Mouse (Mus musculus) limb, embryonic 12.5 days (tissue): ENCODE measurements around the gene Ankrd23. TPM values are rescaled to one million over a fixed set of nuclear protein-coding genes. Genes with fewer than 3 reads are reported as not detected.
A peak's percentile ranks its signal among the peaks of the same experiment; 100 is the strongest.
"Not testable (repeated sequence)": the region's sequence is repeated elsewhere in the genome, so short reads cannot be mapped to it uniquely, and the experiment has no call there.

Experiments used
- ATAC-seq: fragments of 200-750 bp; cut with Nextera tagmentation; 2 replicates; pipeline ENCODE4 v1.8.0; 2017; ENCODE audit warnings: low read depth, moderate TSS enrichment; ENCODE audit not compliant: insufficient number of reproducible peaks, insufficient read depth, low FRiP score, low TSS enrichment
- H3K27ac ChIP-seq: fragments of 300-500 bp; sonication (generic); 2 replicates; pipeline ENCODE4 v1.5.1; 2016; ENCODE audit warnings: mild to moderate bottlenecking, moderate library complexity
- H3K27me3 ChIP-seq: fragments of 300-500 bp; sonication (generic); 2 replicates; pipeline ENCODE4 v1.6.1; 2016; ENCODE audit warnings: mild to moderate bottlenecking, moderate library complexity
- H3K36me3 ChIP-seq: fragments of 300-500 bp; sonication (generic); 2 replicates; pipeline ENCODE4 v1.6.1; 2016; ENCODE audit warnings: mild to moderate bottlenecking, moderate library complexity
- H3K4me1 ChIP-seq: fragments of 300-500 bp; sonication (generic); replicated peaks from 2 replicates; pipeline ENCODE4 v1.6.1; 2016
- H3K4me2 ChIP-seq: fragments of 300-500 bp; sonication (generic); 2 replicates; pipeline ENCODE4 v1.6.1; 2016; ENCODE audit warnings: mild to moderate bottlenecking, moderate library complexity
- H3K4me3 ChIP-seq: fragments of 300-500 bp; sonication (generic); replicated peaks from 2 replicates; pipeline ENCODE4 v1.5.1; 2016; ENCODE audit warnings: mild to moderate bottlenecking
- H3K9ac ChIP-seq: fragments of 300-500 bp; sonication (generic); replicated peaks from 2 replicates; pipeline ENCODE4 v1.6.1; 2016; ENCODE audit warnings: mild to moderate bottlenecking, moderate library complexity
- H3K9me3 ChIP-seq: fragments of 300-500 bp; sonication (generic); 2 replicates; pipeline ENCODE4 v1.6.1; 2016; ENCODE audit warnings: mild to moderate bottlenecking, moderate library complexity
- WGBS: fragments of 180-500 bp; shearing (Covaris S2); methylation state at CpG from one replicate; pipeline ENCODE4 v1.1.7; 2016; 5-methylcytosine and 5-hydroxymethylcytosine counted together
- polyA plus RNA-seq: library from polyadenylated mRNA; unstranded; fragments of >200 nt; fragmentation: Nextera tagmentation; extraction: Ambion mirVana; gene quantifications from 2 replicates; pipeline ENCODE4 v1.2.1, GENCODE M21; 2016

Gene Ankrd23
- 18.5 and 19.0 TPM in 2 replicates for polyA plus RNA-seq

- H3K4me1 ChIP-seq, H3K4me2 ChIP-seq, H3K27ac ChIP-seq, H3K9ac ChIP-seq, ATAC-seq, H3K4me3 ChIP-seq, H3K9me3 ChIP-seq, H3K27me3 ChIP-seq: not testable (repeated sequence)
- WGBS: 93% methylated on average over 9 of the region's 9 CpGs
- peaks cover 49% of the 10 kb centered on the region for H3K36me3 ChIP-seq
These were observed at the start of gene Ankrd23 for GRCm38 (mm10) chr1:36536783-36537182. Gene Ankrd23 (minus strand): TSS chr1:36536883.

- no peak for ATAC-seq
- Histone ChIP-seq H3K9ac (no peak overlapping the region), H3K36me3 (no peaks in the 10 kb centered on the region), H3K4me2 (no peak overlapping the region), H3K4me3 (no peak overlapping the region), H3K27me3 (no peaks in the 10 kb centered on the region), H3K9me3 (no peaks in the 10 kb centered on the region), H3K27ac (peak overlapping the region; percentile 41; the same call in 1 of the 2 replicates), H3K4me1 (peaks cover 75% of the 10 kb centered on the region)
- WGBS: 14% methylated on average over 4 of the region's 4 CpGs
These were observed 49.6 kb upstream of the Ankrd23 start for GRCm38 (mm10) chr1:36586288-36586687.

GRCm38 (mm10) chr1:36583408-36584116 is 46.9 kb upstream of the Ankrd23 start:
- H3K4me1 ChIP-seq: peaks cover 71% of the 10 kb centered on the region

GRCm38 (mm10) chr1:36582211-36582610 is 45.5 kb upstream of the Ankrd23 start:
- 81% methylated on average over 8 of the region's 8 CpGs for WGBS
- H3K4me1 ChIP-seq: peaks cover 61% of the 10 kb centered on the region
- no peak overlapping the region for H3K9ac ChIP-seq
- H3K4me2 ChIP-seq: no peak overlapping the region
- no peaks in the 10 kb centered on the region for H3K36me3 ChIP-seq
- no peak overlapping the region for H3K27ac ChIP-seq
- H3K4me3 ChIP-seq: no peak overlapping the region
- no peak for ATAC-seq
- no peaks in the 10 kb centered on the region for H3K27me3 ChIP-seq
- H3K9me3 ChIP-seq: no peaks in the 10 kb centered on the region

More at GRCm38 (mm10) chr1:36583408-36584116, 46.9 kb upstream of the Ankrd23 start:
- Histone ChIP-seq H3K9ac (no peak overlapping the region), H3K36me3 (no peaks in the 10 kb centered on the region), H3K4me2 (no peak overlapping the region), H3K27me3 (no peaks in the 10 kb centered on the region), H3K27ac (peak overlapping the region; percentile 29; the same call in 1 of the 2 replicates), H3K9me3 (no peaks in the 10 kb centered on the region), H3K4me3 (no peak overlapping the region)
- ATAC-seq: no peak
- WGBS: 80% methylated on average over 8 of the region's 8 CpGs

- ATAC-seq: no peak
- Histone ChIP-seq H3K9ac (no peak overlapping the region), H3K4me1 (peaks cover 61% of the 10 kb centered on the region), H3K4me3 (no peak overlapping the region), H3K27ac (peak overlapping the region; percentile 94), H3K36me3 (no peaks in the 10 kb centered on the region), H3K9me3 (no peaks in the 10 kb centered on the region), H3K27me3 (no peaks in the 10 kb centered on the region), H3K4me2 (no peak overlapping the region)
- 77% methylated on average over 5 of the region's 5 CpGs for WGBS
These were observed 44.6 kb upstream of the Ankrd23 start for GRCm38 (mm10) chr1:36581260-36581659.

- Histone ChIP-seq H3K4me2 (peak overlapping the region; percentile 54), H3K4me3 (peak overlapping the region; percentile 5), H3K9ac (peak overlapping the region; percentile 18; the same call in 1 of the 2 replicates), H3K9me3 (no peaks in the 10 kb centered on the region), H3K36me3 (no peaks in the 10 kb centered on the region), H3K27me3 (no peaks in the 10 kb centered on the region), H3K27ac (peak overlapping the region; percentile 94), H3K4me1 (peaks cover 61% of the 10 kb centered on the region)
- WGBS: 2% methylated on average over 17 of the region's 17 CpGs
- ATAC-seq: peak; percentile 90
These were observed 43.9 kb upstream of the Ankrd23 start for GRCm38 (mm10) chr1:36580384-36581207.

GRCm38 (mm10) chr1:36579974-36580383 is 43.3 kb upstream of the Ankrd23 start:
- ATAC-seq: peak; percentile 72
- H3K4me1 ChIP-seq: peaks cover 64% of the 10 kb centered on the region
- 0 out of 2 replicates have a peak overlapping the region, but pooled peaks have one; percentile 28 for H3K9ac ChIP-seq
- H3K36me3 ChIP-seq: no peaks in the 10 kb centered on the region
- no peaks in the 10 kb centered on the region for H3K9me3 ChIP-seq
- H3K4me2 ChIP-seq: peak overlapping the region; percentile 54
- H3K4me3 ChIP-seq: peak overlapping the region; percentile 5
- peak overlapping the region; percentile 94 for H3K27ac ChIP-seq
- no peaks in the 10 kb centered on the region for H3K27me3 ChIP-seq
- WGBS: 16% methylated on average over 6 of the region's 6 CpGs

- no peak for ATAC-seq
- 39% methylated on average over 6 of the region's 6 CpGs for WGBS
- H3K27ac ChIP-seq: peak overlapping the region; percentile 26
- no peaks in the 10 kb centered on the region for H3K36me3 ChIP-seq
- H3K9ac ChIP-seq: no peak overlapping the region
- H3K4me1 ChIP-seq: peaks cover 71% of the 10 kb centered on the region
- H3K4me2 ChIP-seq: no peak overlapping the region
- H3K4me3 ChIP-seq: no peak overlapping the region
- no peaks in the 10 kb centered on the region for H3K27me3 ChIP-seq
- H3K9me3 ChIP-seq: no peaks in the 10 kb centered on the region
These were observed 40.5 kb upstream of the Ankrd23 start for GRCm38 (mm10) chr1:36576991-36577675.

GRCm38 (mm10) chr1:36575347-36575746 is 38.7 kb upstream of the Ankrd23 start:
- Histone ChIP-seq H3K9ac (no peak overlapping the region), H3K27ac (peak overlapping the region; percentile 26; the same call in 1 of the 2 replicates), H3K27me3 (no peaks in the 10 kb centered on the region), H3K4me1 (peaks cover 64% of the 10 kb centered on the region), H3K4me2 (no peak overlapping the region), H3K36me3 (no peaks in the 10 kb centered on the region), H3K9me3 (no peaks in the 10 kb centered on the region), H3K4me3 (no peak overlapping the region)
- WGBS: 58% methylated on average over 6 of the region's 6 CpGs
- ATAC-seq: no peak

GRCm38 (mm10) chr1:36574196-36574955 is 37.7 kb upstream of the Ankrd23 start:
- Histone ChIP-seq H3K36me3 (no peaks in the 10 kb centered on the region), H3K9me3 (no peaks in the 10 kb centered on the region), H3K4me2 (no peak overlapping the region), H3K27me3 (no peaks in the 10 kb centered on the region), H3K27ac (no peak overlapping the region), H3K4me3 (no peak overlapping the region), H3K9ac (0 out of 2 replicates have a peak overlapping the region, but pooled peaks have one; percentile 4), H3K4me1 (peaks cover 60% of the 10 kb centered on the region)
- no peak for ATAC-seq
- WGBS: 79% methylated on average over 5 of the region's 5 CpGs
